Mouse (Mus musculus) olfactory bulb, adult 2 months (tissue): ENCODE measurements at regions not wholly inside any gene's neighbourhood (a gene's known extent, or its start where the extent isn't known, plus 50 kb on each side); places are given as distances from the start of the nearest gene placed in this dataset.

Experiments used
- CTCF ChIP-seq: fragments of 200-500 bp; IDR thresholded peaks from 2 replicates; pipeline ENCODE4 v1.5.1; 2012; ENCODE audit warnings: low read depth, mild to moderate bottlenecking, low read length, moderate library complexity; ENCODE audit not compliant: insufficient read depth
- POLR2A ChIP-seq: fragments of 200-500 bp; IDR thresholded peaks from 2 replicates; pipeline ENCODE4 v1.6.1; 2012; ENCODE audit warnings: mild to moderate bottlenecking, low read depth, low read length, moderate library complexity; ENCODE audit not compliant: insufficient read depth

- TF ChIP-seq POLR2A, result no peak
- TF ChIP-seq CTCF, result no peak
Observed at GRCm38 (mm10) chr7:40248521-40248920, 649.6 kb upstream of the Vstm2b start.
